Mouse (Mus musculus) liver, adult 10 weeks (tissue): Measurements from ENCODE around the gene Npepl1. TPM values are rescaled to one million over a fixed set of nuclear protein-coding genes. Genes with fewer than 3 reads are reported as not detected.

Source experiments
- polyA plus RNA-seq: library from polyadenylated mRNA; stranded (reverse); fragments of 350-450 nt; fragmentation: Illumina TruSeq; extraction: RNeasy Lipid Tissue Mini Kit (QIAGEN cat#74804); gene quantifications from one replicate; pipeline ENCODE4 v1.2.3, GENCODE M21; 2014; ENCODE audit warnings: low read depth, low replicate concordance

The Npepl1 gene
- 13.6 TPM for polyA plus RNA-seq

GRCm38 (mm10) chr2:174109991-174110782, at the start of gene Npepl1:
Gene Npepl1 (plus strand): TSS chr2:174110349.

GRCm38 (mm10) chr2:174075673-174076432, 34.3 kb upstream of the Npepl1 start, which contains the start of gene Stx16:
Gene Stx16 (plus strand): TSS chr2:174076308.

Other genes with a start within 250 kb of the Npepl1 start
- 23.2 TPM for gene Stx16, start 34.0 kb upstream of the Npepl1 start, polyA plus RNA-seq
- 231 TPM for gene Gnas, start 174.0 kb downstream of the Npepl1 start, polyA plus RNA-seq
- not detected for gene Gm20721, start 236.4 kb downstream of the Npepl1 start, polyA plus RNA-seq